Mouse (Mus musculus): ENCODE measurements at regions not wholly inside any gene's neighbourhood (a gene's known extent, or its start where the extent isn't known, plus 50 kb on each side); places are given as distances from the start of the nearest gene placed in this dataset.

DNA sequence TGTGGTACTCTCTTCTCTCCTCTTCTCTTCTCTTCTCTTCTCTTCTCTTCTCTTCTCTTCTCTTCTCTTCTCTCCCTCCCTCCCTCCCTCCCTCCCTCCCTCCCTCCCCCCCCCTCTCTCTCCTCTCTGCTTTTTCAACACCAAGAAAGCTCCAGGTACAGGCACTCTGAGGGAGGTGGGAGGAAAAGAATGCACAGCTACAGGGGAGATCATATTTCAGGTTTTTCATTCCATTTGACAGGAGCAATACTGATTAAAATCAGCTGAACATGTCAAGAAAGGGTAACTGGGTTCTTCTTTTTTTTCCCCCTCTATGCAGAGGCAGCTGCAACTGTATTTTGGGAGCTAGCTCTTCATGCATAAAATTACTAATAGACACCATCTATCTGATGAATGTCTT, 368.8 kb upstream of the Rack1 start:
- DNase-seq (ENCODE audit: low read depth, low spot score): no peak

- DNase-seq (ENCODE audit: low read depth, low spot score): no peak
These were observed 372.7 kb upstream of the Rack1 start for GRCm38 (mm10) chr11:48427423-48427822.

GRCm38 (mm10) chr11:48426446-48426845, 373.7 kb upstream of the Rack1 start:
- DNase-seq (ENCODE audit: low read depth, low spot score): no peak

GRCm38 (mm10) chr11:48418066-48418756, 381.9 kb upstream of the Rack1 start:
- no peak for DNase-seq (ENCODE audit: low read depth, low spot score)

- no peak for DNase-seq (ENCODE audit: low read depth, low spot score)
These were observed 382.5 kb upstream of the Rack1 start for GRCm38 (mm10) chr11:48417615-48418014.

- no peak for DNase-seq (ENCODE audit: low read depth, low spot score)
These were observed 402.1 kb upstream of the Rack1 start for GRCm38 (mm10) chr11:48398032-48398431.

GRCm38 (mm10) chr11:48381489-48381888, 392.7 kb upstream of the Sgcd start:
- DNase-seq (ENCODE audit: low read depth, low spot score): no peak

DNA sequence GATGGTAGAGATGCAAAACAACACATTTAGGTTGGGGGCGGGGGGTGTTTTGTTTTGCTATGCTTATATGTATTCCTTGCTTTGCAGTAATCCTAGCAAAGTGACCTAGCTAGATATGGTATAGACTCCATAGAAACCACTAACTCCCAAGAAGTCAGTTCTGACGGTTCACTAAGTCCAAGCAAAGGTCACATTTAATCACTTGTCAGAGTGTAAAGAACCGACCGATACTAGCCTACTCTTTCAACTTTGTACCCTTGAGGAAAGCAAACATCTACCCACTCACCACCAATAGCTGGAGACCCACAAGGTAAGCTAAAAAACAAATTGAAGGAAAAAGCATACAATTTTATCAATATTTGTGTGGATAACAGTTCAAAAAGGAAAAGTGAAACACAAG, 389.3 kb upstream of the Sgcd start:
- no peak for DNase-seq (ENCODE audit: low read depth, low spot score)

GRCm38 (mm10) chr11:48377269-48377668, 388.5 kb upstream of the Sgcd start:
- DNase-seq (ENCODE audit: low read depth, low spot score): no peak

DNA sequence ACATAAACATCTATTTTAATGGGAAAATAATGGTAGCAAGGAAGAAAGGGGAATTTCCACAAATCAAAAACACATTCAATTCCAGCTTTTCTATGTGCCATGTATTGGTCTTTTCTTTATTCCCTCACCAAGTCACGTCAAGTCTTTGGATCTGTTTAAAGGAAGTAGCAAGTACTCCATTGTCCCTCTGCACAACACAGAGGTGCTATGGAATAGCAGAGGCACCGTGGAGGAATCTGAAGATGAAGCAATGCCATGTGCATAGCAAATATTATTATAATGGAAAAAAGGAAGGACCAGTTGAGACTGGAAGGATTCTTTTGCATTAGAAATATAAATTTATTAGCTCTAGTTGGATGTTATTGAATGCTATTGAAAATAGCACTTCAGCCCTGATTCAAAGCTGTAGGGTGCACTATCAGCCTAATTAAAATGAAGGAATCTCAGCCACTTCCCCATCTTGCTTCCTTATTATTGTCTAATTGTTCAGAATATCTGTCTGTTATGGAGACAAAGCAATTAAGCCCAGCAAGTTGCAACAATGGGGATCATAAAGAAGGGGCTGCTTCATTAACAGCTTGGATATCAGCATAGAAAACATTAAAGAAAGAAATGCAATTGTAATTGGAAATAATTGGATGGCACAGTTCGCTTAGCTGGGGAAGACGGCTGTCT, 362.7 kb upstream of the Sgcd start:
- no peak for DNase-seq (ENCODE audit: low read depth, low spot score)

- no peak for DNase-seq (ENCODE audit: low read depth, low spot score)
These were observed 325.7 kb upstream of the Sgcd start for GRCm38 (mm10) chr11:48314500-48314899.

DNA sequence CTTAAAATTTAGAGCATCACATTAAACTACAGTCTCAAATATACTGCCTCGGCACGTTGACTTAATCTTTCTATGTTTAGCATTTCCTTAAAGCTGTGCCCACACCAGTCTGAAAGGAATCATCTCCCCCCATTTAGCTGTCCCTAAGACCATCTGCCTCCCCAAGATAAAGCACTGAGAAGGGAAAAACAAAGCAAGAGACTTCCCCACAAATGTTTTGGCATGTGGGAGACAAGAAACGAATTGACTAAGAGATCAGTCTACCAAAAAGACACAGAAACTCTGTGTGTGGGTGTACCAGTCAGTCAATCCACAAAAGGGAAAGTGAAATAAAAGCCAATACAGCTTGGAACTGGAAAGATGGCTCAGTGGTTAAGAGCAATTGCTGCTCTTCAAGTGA, 306.6 kb upstream of the Sgcd start:
- DNase-seq (ENCODE audit: low read depth, low spot score): no peak

DNA sequence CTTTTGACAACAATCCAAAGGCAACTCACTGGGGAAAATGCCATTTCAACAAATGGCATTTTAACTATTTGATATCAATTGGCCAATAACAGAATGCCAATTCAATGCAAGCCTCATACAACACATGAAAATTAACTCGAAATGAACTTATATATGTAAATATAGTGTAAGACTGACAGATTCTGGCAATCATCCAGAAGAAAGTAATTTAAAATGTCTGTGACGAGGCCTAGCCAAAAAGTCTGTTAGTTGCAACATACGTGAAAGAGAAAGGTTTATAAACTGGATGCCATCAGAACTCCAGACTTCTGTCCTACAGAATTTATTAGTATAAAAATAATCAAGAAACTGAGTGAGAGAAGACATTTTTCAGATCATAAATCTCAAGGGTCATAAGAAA, 273.7 kb upstream of the Sgcd start:
- no peak for DNase-seq (ENCODE audit: low read depth, low spot score)

DNA sequence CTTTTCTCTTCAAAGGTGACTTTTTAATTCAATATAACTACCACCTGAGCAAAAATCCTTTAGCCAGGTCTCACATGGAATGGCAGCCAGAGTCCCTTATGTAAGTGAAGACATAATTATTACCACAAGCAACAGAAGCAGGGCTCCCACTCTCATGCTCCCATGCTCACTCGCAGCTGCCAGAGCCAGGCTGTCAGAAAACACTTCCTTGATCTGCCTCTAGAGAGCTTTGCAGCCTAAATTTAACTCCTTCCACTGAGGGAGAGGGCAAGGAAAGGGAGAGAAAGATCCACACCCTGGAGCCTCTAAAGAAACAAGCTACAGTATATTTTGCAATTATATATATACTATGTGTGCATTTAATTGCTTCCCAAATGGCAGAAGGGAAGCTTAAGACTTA, 272.3 kb upstream of the Sgcd start:
- DNase-seq (ENCODE audit: low read depth, low spot score): no peak

- no peak for DNase-seq (ENCODE audit: low read depth, low spot score)
These were observed 262.0 kb upstream of the Sgcd start for GRCm38 (mm10) chr11:48250678-48251317.

GRCm38 (mm10) chr11:48249315-48249714, 260.5 kb upstream of the Sgcd start:
- no peak for DNase-seq (ENCODE audit: low read depth, low spot score)

DNA sequence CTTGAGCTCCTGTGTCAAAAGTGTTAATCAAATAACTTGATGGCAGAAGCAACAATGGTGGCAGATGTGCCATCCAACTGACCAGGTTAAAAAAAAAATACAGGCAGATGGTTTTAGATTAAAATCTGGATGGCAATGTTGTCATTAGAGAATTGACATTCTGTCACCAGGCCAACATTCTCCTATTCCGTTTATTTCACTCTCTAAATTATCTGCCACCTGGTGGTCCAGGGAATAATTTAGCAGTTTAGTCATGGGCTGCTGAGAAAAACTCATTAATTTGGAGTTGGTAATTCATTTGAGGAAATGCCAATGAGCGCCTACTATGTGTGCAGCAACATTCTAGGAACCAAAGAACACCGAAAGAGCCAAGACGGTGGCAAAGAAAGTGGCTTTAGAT, 232.4 kb upstream of the Sgcd start:
- DNase-seq (ENCODE audit: low read depth, low spot score): no peak

DNA sequence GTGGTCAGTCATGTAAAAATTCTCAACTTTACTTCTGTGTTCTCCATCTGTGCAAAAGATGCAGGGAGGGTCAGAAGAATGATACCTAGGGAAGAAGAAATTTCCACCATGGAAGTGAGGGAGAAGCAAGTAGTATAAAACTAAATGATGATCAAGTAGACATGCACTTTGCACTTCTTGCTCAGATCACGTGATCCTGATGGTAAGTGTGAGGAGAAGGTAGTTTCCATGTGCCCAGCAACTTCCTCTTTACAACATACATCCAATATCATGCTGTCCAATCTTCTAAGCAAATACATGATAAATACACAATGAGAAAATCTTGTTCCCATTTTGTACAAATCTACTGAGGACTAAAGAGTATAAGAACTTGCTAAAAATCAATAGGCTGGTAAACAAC, 230.4 kb upstream of the Sgcd start:
- no peak for DNase-seq (ENCODE audit: low read depth, low spot score)

DNA sequence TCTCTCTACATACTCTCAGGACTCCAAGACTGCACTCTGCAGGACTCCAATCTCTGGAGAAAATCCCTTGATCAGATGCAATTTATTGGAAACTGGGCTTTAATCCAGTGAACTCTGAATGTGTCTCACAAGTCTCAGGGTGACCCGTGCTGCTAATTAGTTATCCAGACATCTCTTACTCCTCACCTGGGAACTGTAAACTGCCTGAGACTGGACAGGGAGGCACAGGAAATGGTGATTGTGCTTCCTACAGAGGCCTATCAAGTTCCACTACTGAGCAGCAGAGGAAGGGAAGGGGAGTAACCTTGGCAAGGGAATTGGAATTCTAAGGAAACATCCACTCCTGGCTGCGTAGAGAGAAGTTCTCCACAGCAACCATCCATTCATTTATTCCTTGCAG, 228.0 kb upstream of the Sgcd start:
- DNase-seq (ENCODE audit: low read depth, low spot score): no peak

GRCm38 (mm10) chr11:48186604-48187003, 197.8 kb upstream of the Sgcd start:
- no peak for DNase-seq (ENCODE audit: low read depth, low spot score)

DNA sequence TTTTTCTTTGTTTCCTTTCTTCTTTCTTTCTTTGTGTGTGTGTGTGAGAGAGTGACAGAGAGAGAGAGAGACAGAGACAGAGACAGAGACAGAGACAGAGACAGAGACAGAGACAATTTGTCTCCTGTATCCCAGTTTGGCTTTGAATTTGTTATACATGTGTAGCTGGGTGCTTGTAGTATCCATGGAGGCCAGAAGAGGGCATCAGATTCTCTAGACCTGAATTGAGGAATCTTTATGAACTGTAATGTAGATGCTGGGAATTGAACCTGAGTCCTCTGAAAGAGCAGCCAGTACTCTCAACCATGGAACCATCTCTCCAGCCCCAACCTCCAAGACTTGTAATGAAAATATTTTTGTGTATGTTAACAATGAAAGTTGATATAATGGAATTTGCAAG, 190.2 kb upstream of the Sgcd start:
- no peak for DNase-seq (ENCODE audit: low read depth, low spot score)

DNA sequence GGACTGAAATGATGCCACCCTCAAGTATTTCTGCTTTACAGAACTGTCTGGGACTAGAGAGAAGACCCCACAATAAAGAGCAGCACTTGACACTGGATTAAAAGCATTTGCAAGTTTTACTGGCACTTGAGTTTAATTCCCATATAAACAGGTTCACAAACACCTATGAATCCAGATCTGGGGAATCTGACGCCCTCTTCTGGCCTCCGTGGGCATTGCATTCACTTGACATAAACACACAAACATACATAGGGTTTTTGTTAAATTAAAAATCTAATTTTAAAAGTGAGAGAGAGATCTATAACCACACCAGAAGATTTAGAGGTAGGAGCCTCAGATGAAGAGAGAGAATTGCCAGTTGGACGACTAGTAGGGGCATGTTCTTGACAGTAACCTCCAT, 189.4 kb upstream of the Sgcd start:
- no peak for DNase-seq (ENCODE audit: low read depth, low spot score)

- DNase-seq (ENCODE audit: low read depth, low spot score): no peak
These were observed 187.7 kb upstream of the Sgcd start for GRCm38 (mm10) chr11:48176451-48176850.

Measured in A20 (cell line).